Mouse (Mus musculus): ENCODE data around the gene Bche. TPM values are rescaled to one million over a fixed set of nuclear protein-coding genes. Genes with fewer than 3 reads are reported as not detected.

The Bche gene
- polyA plus RNA-seq (2017; shearing (Covaris generic)): not detected

DNA sequence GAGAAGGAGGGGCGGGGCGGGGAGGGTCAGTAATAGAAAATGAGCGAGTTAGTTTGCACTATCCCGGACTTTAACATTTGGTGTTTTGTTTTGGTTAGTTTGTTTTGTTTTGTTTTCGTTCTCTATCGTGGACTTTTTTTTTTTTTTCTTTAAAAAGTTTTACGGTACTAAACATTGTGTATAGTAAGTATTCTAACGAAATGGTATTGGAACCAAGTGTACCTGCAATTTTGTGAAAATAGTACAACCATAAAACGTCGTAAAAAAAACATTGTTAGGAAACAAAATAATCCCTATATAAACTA lies at the start of gene Bche:
Gene Bche, minus strand, starts transcription at position 6 of the 305 bp plus-strand sequence.

